Mouse (Mus musculus): ENCODE measurements around the gene Slc22a8.

The Slc22a8 gene

GRCm38 (mm10) chr19:8597269-8597668, 6.2 kb downstream of the Slc22a8 start:
- DNase-seq (ENCODE audit: low read depth in 1 of 2, low spot score in 2 of 2): no peak

- DNase-seq (ENCODE audit: low read depth in 1 of 2, low spot score in 2 of 2): no peak
Measured at GRCm38 (mm10) chr19:8599229-8599628, 8.2 kb downstream of the Slc22a8 start.

GRCm38 (mm10) chr19:8601922-8602321, 10.9 kb downstream of the Slc22a8 start:
- no peak for DNase-seq (ENCODE audit: low read depth in 1 of 2, low spot score in 2 of 2)

GRCm38 (mm10) chr19:8602914-8603313, 11.9 kb downstream of the Slc22a8 start:
- no peak for DNase-seq (ENCODE audit: low read depth in 1 of 2, low spot score in 2 of 2)

- DNase-seq (ENCODE audit: low read depth in 1 of 2, low spot score in 2 of 2): no peak
Measured at GRCm38 (mm10) chr19:8604536-8605240, 13.6 kb downstream of the Slc22a8 start.

GRCm38 (mm10) chr19:8605241-8605558, 14.1 kb downstream of the Slc22a8 start:
- no peak for DNase-seq (ENCODE audit: low read depth in 1 of 2, low spot score in 2 of 2)

GRCm38 (mm10) chr19:8611358-8612123, 20.5 kb downstream of the Slc22a8 start:
- DNase-seq (ENCODE audit: low read depth in 1 of 2, low spot score in 2 of 2): no peak

- no peak for DNase-seq (ENCODE audit: low read depth in 1 of 2, low spot score in 2 of 2)
Measured at GRCm38 (mm10) chr19:8613111-8613510, 22.1 kb downstream of the Slc22a8 start.

- no peak for DNase-seq (ENCODE audit: low read depth in 1 of 2, low spot score in 2 of 2)
Measured at GRCm38 (mm10) chr19:8614343-8614742, 23.3 kb downstream of the Slc22a8 start.

GRCm38 (mm10) chr19:8616314-8616713, 25.3 kb downstream of the Slc22a8 start:
- no peak for DNase-seq (ENCODE audit: low read depth in 1 of 2, low spot score in 2 of 2)

- no peak for DNase-seq (ENCODE audit: low read depth in 1 of 2, low spot score in 2 of 2)
Measured at GRCm38 (mm10) chr19:8617904-8618303, 26.9 kb downstream of the Slc22a8 start, which contains the start of gene Slc22a6. Slc22a6 (plus strand) TSS chr19:8618039.

- DNase-seq (ENCODE audit: low read depth in 1 of 2, low spot score in 2 of 2): no peak
Measured at GRCm38 (mm10) chr19:8621098-8621497, 30.0 kb downstream of the Slc22a8 start.

- no peak for DNase-seq (ENCODE audit: low read depth in 1 of 2, low spot score in 2 of 2)
Measured at GRCm38 (mm10) chr19:8630249-8630648, 39.2 kb downstream of the Slc22a8 start.

- no peak for DNase-seq (ENCODE audit: low read depth in 1 of 2, low spot score in 2 of 2)
Measured at GRCm38 (mm10) chr19:8630826-8631225, 39.8 kb downstream of the Slc22a8 start.

GRCm38 (mm10) chr19:8632029-8632428, 41.0 kb downstream of the Slc22a8 start:
- no peak for DNase-seq (ENCODE audit: low read depth in 1 of 2, low spot score in 2 of 2)

- DNase-seq (ENCODE audit: low read depth in 1 of 2, low spot score in 2 of 2): no peak
Measured at GRCm38 (mm10) chr19:8642086-8642485, 51.0 kb downstream of the Slc22a8 start.

GRCm38 (mm10) chr19:8646393-8646792, 55.3 kb downstream of the Slc22a8 start:
- DNase-seq (ENCODE audit: low read depth in 1 of 2, low spot score in 2 of 2): no peak

GRCm38 (mm10) chr19:8655833-8656232, 64.8 kb downstream of the Slc22a8 start:
- no peak for DNase-seq (ENCODE audit: low read depth in 1 of 2, low spot score in 2 of 2)

- no peak for DNase-seq (ENCODE audit: low read depth in 1 of 2, low spot score in 2 of 2)
Measured at GRCm38 (mm10) chr19:8656341-8656740, 65.3 kb downstream of the Slc22a8 start.

Measured in monocyte, adult 2 months (primary cell).